In the genomic region with DNA sequence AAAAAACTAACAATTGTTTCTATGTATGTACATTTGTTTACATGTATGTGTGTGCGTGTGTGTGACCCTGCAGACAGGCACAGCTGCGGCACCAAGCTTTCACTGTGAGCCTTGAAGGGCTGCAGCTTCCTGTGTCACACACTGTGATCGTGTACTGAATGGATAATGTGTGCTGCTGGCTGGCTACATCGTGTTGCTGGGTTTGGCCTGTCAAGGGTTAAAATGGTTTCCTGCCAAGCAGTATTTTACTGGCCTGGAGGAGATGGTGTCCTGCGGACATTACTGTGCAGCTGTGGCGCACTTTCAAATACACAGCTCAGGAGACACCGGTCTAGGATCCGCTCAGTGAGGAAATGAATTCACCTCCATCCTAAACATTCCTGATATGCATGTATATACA, we compare ENCODE assay signal across 9 mouse cellular contexts. TPM values are rescaled to one million over a fixed set of nuclear protein-coding genes. Genes with fewer than 3 reads are reported as not detected.
A peak's percentile ranks its signal among the peaks of the same experiment; 100 is the strongest.
DNase-seq lines count a peak whose midpoint lies in the region; ATAC-seq lines count a peak whose summit lies in the region.
"Had no signal": no experiment of that assay in that cellular context is flagged by ENCODE, and none has a peak within 500 bp of the region (broad histone marks: within the 10 kb centered on the region; RNA-seq: fewer than 3 reads in every experiment).

No protein-coding gene starts in this region.

- no peak for DNase-seq in lung, adult 18-20 months
- peak; percentile 27 for DNase-seq in embryo, embryonic 11.5 days (ENCODE audit: low read depth, low spot score)
- DNase-seq in layer of hippocampus, adult 18-20 months (ENCODE audit: low spot score in 2 of 2) = peak; percentile 19 to 55
- peak; percentile 58 for DNase-seq in neural tube, embryonic 11.5 days (ENCODE audit: low spot score)
- no peak for DNase-seq in ovary, postnatal 36 days (ENCODE audit: low spot score)
- no peak for DNase-seq in kidney, adult 8-10 months

- H3K27me3 ChIP-seq in lung, embryonic 15.5 days = no peaks in the 10 kb centered on the region
- no peaks in the 10 kb centered on the region for H3K27me3 ChIP-seq in neural tube, embryonic 11.5 days (ENCODE audit: control insufficient read depth, insufficient read depth, low read length)

- no peak overlapping the region for H3K4me3 ChIP-seq in lung, embryonic 15.5 days
- no peak overlapping the region for H3K4me3 ChIP-seq in neural tube, embryonic 11.5 days (ENCODE audit: low read depth, low read length)
- H3K4me3 ChIP-seq: megakaryocyte, embryonic 14.5 days had no signal

- 17% methylated on average over 8 of the region's 8 CpGs for WGBS in lung, embryonic 15.5 days
- 22% methylated on average over 8 of the region's 8 CpGs for WGBS in neural tube, embryonic 11.5 days

- no peak overlapping the region for H3K9ac ChIP-seq in lung, embryonic 15.5 days
- H3K9ac ChIP-seq in neural tube, embryonic 11.5 days (ENCODE audit: low read length) = no peak overlapping the region

- 0 out of 2 replicates have a peak, but pooled peaks cover 10% of the 10 kb centered on the region for H3K36me3 ChIP-seq in lung, embryonic 15.5 days
- H3K36me3 ChIP-seq in neural tube, embryonic 11.5 days (ENCODE audit: control insufficient read depth, insufficient read depth, low read length) = peaks cover 2% of the 10 kb centered on the region; the same call in 1 of the 2 replicates

- H3K27ac ChIP-seq in lung, embryonic 15.5 days = no peak overlapping the region
- H3K27ac ChIP-seq in neural tube, embryonic 11.5 days (ENCODE audit: low read depth, low read length) = no peak overlapping the region

- peak; percentile 90; the same call in 1 of the 2 replicates for ATAC-seq in lung, embryonic 15.5 days (ENCODE audit: borderline replicate concordance, extremely low read depth, low FRiP score, low TSS enrichment)
- ATAC-seq in neural tube, embryonic 11.5 days (ENCODE audit: insufficient read depth, low FRiP score, low TSS enrichment) = peak; percentile 88
- no peak for ATAC-seq in megakaryocyte, adult 5-6 weeks (ENCODE audit: poor library complexity, severe bottlenecking)

- H3K4me1 ChIP-seq in lung, embryonic 15.5 days = no peaks in the 10 kb centered on the region
- no peaks in the 10 kb centered on the region for H3K4me1 ChIP-seq in neural tube, embryonic 11.5 days (ENCODE audit: control insufficient read depth, insufficient read depth, low read length)

- 0 out of 2 replicates have a peak overlapping the region, but pooled peaks have one; percentile 18 for H3K4me2 ChIP-seq in lung, embryonic 15.5 days
- H3K4me2 ChIP-seq in neural tube, embryonic 11.5 days (ENCODE audit: low read depth) = peak overlapping the region; percentile 12; the same call in 1 of the 2 replicates

- H3K9me3 ChIP-seq in lung, embryonic 15.5 days = no peaks in the 10 kb centered on the region
- H3K9me3 ChIP-seq in neural tube, embryonic 11.5 days (ENCODE audit: control insufficient read depth, low read length) = peaks cover 2% of the 10 kb centered on the region; the same call in 1 of the 2 replicates

RNA-seq across cellular contexts. Expression of gene Nap1l5, which starts 3.7 kb away (rescaled TPM):
- 2.5 and 3.2 TPM in 2 replicates for polyA plus RNA-seq in lung, embryonic 15.5 days (2015; fragmentation: Nextera tagmentation; extraction: Ambion mirVana)
- total RNA-seq in layer of hippocampus, adult 18-20 months (2021) = 100 to 1,000 TPM; 272 to 302 TPM
- 27.5 and 30.7 TPM in 2 replicates for polyA plus RNA-seq in neural tube, embryonic 11.5 days (2014; fragmentation: Nextera tagmentation; extraction: Ambion mirVana)
- total RNA-seq in megakaryocyte, adult 5-6 weeks (2015) = not detected in 2 replicates
- total RNA-seq in megakaryocyte, adult 5-6 weeks (2017) = not detected in 2 replicates

Comparison
In these comparisons a context has a peak if more than half of its experiments do, and no peak if none do; other contexts are left out.
1. DNase-seq: peak in embryo, embryonic 11.5 days (single experiment), layer of hippocampus, adult 18-20 months (2 of 2) and neural tube, embryonic 11.5 days (single experiment); none in lung, adult 18-20 months (0 of 2), ovary, postnatal 36 days (single experiment) and kidney, adult 8-10 months (0 of 2).
2. RNA of gene Nap1l5, which starts 3.7 kb away (total RNA-seq): 272 to 302 TPM in layer of hippocampus, adult 18-20 months; not detected in megakaryocyte, adult 5-6 weeks; every median in the first group is over 100 times any median in the second.